Mouse (Mus musculus) T-helper 2 cell (primary cell): ENCODE results near the gene Alg14.

Source experiments
- in situ Hi-C: fragments of 300-600 bp; cut with MboI, MseI; formaldehyde crosslinking; loops from one replicate; pipeline ENCODE4 v1.15.1; 2025; ENCODE audit warnings: high pct_unique_total_duplicates

Gene Alg14

GRCm38 (mm10) chr3:121403449-121403848 lies 111.9 kb downstream of the Alg14 start:
- in situ Hi-C loops, result no loop called here

- in situ Hi-C loops, result no loop called here
These were observed 113.5 kb downstream of the Alg14 start for GRCm38 (mm10) chr3:121405101-121405500.

GRCm38 (mm10) chr3:121407417-121407816 lies 115.8 kb downstream of the Alg14 start:
- in situ Hi-C loops, result no loop called here

- in situ Hi-C loops, result no loop called here
These were observed 116.8 kb downstream of the Alg14 start for GRCm38 (mm10) chr3:121408386-121408785.

GRCm38 (mm10) chr3:121411450-121411849 lies 119.9 kb downstream of the Alg14 start:
- in situ Hi-C loops, result no loop called here
